Mouse (Mus musculus) monocyte, adult 5-6 weeks (primary cell): ENCODE measurements around the gene Dgat2. TPM values are rescaled to one million over a fixed set of nuclear protein-coding genes. Genes with fewer than 3 reads are reported as not detected.

Experiments
- ATAC-seq: fragments of 153-309, 156-312 bp; replicated peaks from 2 replicates; pipeline ENCODE4 v1.8.0; 2017; ENCODE audit warnings: mild to moderate bottlenecking; ENCODE audit not compliant: low TSS enrichment, insufficient number of reproducible peaks, severe bottlenecking, poor library complexity, low FRiP score
- total RNA-seq: library from RNA; stranded (forward); fragments of 200-1000, 200-491, 200-594 nt; gene quantifications from 3 replicates; pipeline ENCODE4 v1.2.3, GENCODE M21; 2017

Gene Dgat2
- total RNA-seq, 1 experiment from 2014 or later = 19.7 TPM

- no peak for ATAC-seq
These were observed 17.1 kb upstream of the Dgat2 start for GRCm38 (mm10) chr7:99199451-99200175.

DNA sequence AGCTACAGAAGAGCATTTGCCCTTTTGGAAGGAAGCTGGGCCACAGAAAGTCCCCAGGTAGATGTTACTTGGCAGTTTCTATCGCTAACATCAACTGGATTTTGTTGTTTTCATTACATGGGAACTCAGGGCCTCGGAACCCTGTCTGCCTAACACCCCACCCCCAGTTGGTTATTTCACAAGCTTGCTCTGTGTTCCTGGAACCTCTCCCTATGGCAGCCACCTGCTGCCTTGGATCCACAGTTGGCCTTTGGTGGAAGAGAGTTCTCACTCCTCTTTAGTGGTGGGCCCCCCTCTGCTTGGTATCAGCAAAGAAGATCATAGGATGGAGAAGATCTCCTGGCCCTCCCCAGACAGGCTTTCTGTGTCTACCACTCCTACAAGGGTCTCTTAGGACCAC is 16.3 kb upstream of the Dgat2 start:
- no peak for ATAC-seq

DNA sequence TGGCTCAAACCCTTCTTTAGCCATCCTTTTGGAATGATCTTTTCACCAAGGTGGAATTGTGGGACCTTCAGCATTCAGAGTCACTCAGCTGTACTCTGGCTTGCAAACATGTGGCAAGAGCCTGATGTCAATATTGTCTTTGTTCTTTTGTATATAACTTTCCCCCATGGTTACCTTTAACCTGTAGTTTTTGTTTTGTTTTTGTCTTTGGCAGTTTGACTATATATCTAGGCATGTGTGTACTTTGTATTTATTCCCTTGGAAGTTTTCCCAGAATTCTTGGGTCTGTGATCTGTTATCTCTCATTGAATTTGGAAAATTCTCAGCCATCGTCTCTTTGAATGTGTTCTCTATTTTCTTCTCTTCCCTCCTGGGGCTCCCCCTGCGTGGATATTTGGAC is 12.0 kb upstream of the Dgat2 start:
- no peak for ATAC-seq

DNA sequence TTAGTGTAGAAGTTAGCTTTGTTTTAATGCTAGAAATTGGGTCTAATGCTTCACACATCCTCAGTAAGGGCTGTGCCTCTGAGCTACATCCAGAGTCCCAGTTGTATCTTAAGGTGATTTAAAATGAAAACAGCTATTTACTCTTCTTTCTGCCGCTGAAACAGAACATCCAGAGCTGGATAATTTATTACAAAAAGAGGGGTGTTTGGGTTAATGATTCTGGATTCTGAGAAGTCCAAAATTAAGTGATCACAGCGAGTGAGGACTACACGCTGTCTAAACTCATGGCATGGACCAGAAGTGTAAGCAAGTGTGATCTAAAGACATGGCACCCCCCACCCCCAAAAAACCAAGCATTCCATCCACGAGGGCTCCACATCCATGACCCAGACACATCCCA is 11.4 kb upstream of the Dgat2 start:
- ATAC-seq = no peak

GRCm38 (mm10) chr7:99191411-99191810 is 8.9 kb upstream of the Dgat2 start:
- no peak for ATAC-seq

- peak; percentile 69 for ATAC-seq
These were observed 7.4 kb upstream of the Dgat2 start for GRCm38 (mm10) chr7:99189885-99190284.

GRCm38 (mm10) chr7:99188630-99189029 is 6.1 kb upstream of the Dgat2 start:
- ATAC-seq = no peak

- no peak for ATAC-seq
These were observed 4.9 kb upstream of the Dgat2 start for GRCm38 (mm10) chr7:99187451-99187850.

GRCm38 (mm10) chr7:99185405-99185804 is 2.9 kb upstream of the Dgat2 start:
- no peak for ATAC-seq

DNA sequence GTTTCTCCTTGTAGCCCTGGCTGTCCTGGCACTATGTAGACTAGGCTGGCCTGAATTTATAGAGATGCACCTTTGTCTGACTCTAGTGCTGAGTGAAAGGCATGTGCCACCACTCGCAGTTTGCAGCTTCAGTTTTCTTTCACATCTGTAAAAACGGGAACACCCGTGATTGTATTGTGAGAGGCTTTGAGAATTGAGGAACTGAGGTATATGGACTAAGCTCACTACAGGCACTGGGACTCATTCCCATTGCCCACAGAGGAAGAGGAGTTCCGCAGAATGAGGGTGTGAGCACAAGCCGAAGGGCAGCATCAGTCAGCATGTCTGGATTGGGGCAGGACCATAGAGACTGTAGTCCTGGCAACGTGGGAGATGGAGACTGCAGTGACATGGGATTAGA is 1.2 kb upstream of the Dgat2 start:
- ATAC-seq = peak; percentile 68

DNA sequence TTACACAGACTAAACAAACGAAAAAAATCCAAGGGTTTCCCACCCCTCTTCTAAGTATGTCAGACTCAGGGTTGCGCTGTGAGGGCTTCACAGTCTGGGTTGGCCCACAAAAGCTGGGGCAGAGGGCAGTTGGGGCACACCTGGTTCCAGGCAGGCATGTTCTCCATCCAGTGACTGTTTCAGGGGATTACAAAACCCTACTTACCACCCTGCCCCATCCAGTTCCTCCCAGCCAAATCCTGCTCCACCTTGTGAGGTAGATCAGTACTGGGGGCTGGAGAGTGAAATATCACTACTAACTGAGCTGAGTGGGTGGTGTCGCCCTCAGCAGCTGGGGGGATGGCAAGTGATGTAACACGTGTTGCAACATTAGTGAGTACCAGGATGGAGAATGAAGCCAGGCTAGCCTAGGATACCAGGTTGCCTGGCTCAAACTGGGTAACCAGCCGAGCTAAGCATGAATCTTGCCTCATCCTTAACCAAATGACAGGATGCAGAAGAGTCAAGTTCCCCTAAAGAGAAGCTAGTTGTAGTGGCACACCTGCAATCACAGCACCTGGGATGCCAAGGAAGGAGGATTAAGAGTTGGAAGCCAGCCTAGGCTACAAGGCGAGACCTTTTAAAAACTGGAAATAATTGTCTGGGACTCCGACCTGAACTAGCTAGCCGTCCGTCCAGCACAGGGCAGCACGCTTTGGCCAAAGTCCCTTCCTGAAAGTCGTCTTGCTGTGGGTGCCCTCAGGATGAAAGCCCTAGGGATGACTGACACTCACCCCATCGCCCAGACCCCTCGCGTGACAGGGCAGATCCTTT is 694 bp downstream of the Dgat2 start:
- ATAC-seq = no peak

- no peak for ATAC-seq
These were observed 2.4 kb downstream of the Dgat2 start for GRCm38 (mm10) chr7:99180162-99180561.

DNA sequence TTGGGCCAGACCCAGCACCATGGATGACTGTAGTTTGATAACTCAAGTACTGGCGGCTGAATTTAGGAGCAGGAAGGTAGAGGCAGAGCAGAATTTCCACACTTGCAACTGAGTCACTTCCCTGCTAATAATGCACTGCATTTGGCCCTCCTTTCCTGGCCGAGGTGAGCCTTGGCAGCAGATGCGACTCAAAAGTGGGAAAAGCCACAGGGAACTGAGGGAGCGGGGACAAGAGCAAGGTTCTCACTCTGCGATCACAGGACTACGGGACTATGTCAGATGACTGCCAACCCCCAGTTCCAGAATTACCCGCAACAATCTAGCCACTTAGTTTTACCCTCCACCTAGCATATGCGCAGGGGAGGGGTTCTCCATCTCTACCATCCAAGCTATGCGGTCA is 3.2 kb downstream of the Dgat2 start:
- no peak for ATAC-seq

DNA sequence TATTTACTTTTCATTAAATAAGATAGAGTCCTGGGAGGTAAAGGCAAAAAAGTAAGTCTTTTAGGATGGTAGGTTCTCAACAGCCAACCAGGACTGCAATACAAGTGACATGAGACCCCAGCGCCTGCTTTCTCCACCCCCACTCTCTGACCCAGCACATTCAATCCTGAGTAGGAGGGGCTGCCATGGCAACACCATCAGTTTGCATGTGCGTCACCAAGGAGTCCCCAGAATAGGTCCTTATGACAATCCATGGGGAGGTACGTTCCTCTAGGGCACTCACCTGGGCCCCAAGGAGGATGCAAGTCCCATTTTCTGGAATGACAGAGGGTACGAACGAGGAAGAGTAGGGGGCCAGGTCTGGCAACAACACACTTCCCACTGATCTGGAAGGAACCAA is 5.1 kb downstream of the Dgat2 start:
- ATAC-seq = no peak

GRCm38 (mm10) chr7:99175666-99176065 is 6.9 kb downstream of the Dgat2 start:
- ATAC-seq = no peak

- ATAC-seq = no peak
These were observed 7.4 kb downstream of the Dgat2 start for GRCm38 (mm10) chr7:99175118-99175517.

- no peak for ATAC-seq
These were observed 8.5 kb downstream of the Dgat2 start for GRCm38 (mm10) chr7:99174006-99174405.

GRCm38 (mm10) chr7:99172898-99173297 is 9.6 kb downstream of the Dgat2 start:
- ATAC-seq = peak; percentile 57

DNA sequence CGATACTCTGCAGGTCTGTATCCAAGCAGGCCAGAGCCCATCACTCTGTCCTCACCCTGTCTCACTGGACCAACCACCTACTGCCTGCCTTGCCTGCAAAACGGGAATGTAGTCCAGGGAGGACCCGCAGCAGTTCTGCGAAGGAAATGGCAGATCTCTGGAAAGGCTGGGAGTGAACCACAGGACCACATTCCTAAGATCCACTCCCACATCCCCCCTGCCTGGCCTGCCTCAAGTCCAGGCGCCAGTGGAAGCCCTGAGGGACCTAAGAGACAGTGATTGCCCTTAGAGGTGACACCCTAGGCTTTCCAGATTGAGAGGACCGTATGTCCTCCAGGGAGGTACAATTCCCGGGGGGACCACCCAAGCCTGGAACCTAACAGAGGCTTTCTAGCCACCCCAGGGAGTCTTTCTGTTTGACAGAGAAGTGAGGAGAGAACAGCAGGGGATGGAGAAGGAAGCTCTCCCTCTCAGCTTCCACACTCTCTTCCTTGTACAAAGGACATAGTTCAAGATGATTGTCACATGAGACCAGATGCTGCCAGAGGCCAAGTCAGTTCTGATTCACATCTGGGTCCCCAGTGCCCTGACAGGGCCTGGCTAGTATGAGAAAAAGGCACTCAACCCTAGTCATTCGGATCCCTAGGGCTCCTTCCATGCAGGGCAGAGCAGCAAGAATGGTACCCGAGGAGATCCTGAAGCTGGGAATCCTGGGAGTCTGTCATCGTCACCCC is 10.6 kb downstream of the Dgat2 start:
- no peak for ATAC-seq

- no peak for ATAC-seq
These were observed 12.0 kb downstream of the Dgat2 start for GRCm38 (mm10) chr7:99170519-99170918.
